Mouse (Mus musculus) left cerebral cortex, adult 2 months (tissue): ENCODE data around the gene Dock9. TPM values are rescaled to one million over a fixed set of nuclear protein-coding genes. Genes with fewer than 3 reads are reported as not detected.
A peak's percentile ranks its signal among the peaks of the same experiment; 100 is the strongest.
"Not testable (repeated sequence)": the region's sequence is repeated elsewhere in the genome, so short reads cannot be mapped to it uniquely, and the experiment has no call there.

Source experiments
- DNase-seq, 2 experiments: peaks; one replicate each; pipeline ENCODE4 v3.0.0; 2021 to 2022; ENCODE audit warnings: low spot score in 2 of 2, mixed read lengths in 1 of 2; ENCODE audit errors: extremely low spot score in 1 of 2
- H3K27ac ChIP-seq: fragments of 200-600 bp; 2 replicates; pipeline ENCODE4 v1.8.1; 2022
- H3K4me3 ChIP-seq: fragments of 200-600 bp; 2 replicates; pipeline ENCODE4 v1.8.1; 2022
- CTCF ChIP-seq: fragments of 200-600 bp; IDR thresholded peaks from 2 replicates; pipeline ENCODE4 v1.8.1; 2022; ENCODE audit warnings: antibody characterized with exemption, mild to moderate bottlenecking, moderate library complexity
- intact Hi-C: fragments of 180-260 bp; cut with DNase I; formaldehyde crosslinking; loops from one replicate; pipeline ENCODE4 v1.15.1; 2025
- total RNA-seq, 2 experiments: library from RNA; stranded (reverse); gene quantifications; 2 replicates each; pipeline ENCODE4 v1.2.3; 2021

The Dock9 gene
- total RNA-seq, 2 experiments from 2014 or later, result 87.1 to 91.6 TPM

DNA sequence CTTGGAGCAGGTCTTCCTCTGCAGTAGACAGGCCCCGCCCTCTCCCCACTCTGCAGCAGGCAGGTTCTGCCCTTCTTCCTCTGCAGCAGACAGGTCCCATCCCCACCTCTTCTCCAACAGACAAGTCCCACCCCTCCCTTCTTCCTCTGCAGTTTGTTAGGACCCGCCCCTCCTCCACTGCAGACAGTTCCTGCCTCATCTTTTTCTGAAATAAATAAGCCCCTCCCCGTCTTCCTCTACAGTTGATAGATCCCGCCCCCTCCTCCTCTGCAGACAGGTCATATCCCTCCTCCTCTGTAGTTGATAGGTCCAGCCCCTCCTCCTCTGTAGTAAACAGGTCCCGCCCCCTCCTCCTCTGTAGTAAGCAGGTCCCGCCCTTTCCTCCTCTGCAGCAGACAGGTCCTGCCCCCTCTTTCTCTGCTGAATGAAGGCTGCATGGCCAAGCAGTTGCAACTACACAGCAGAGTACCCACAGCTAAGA is 65.9 kb downstream of the Dock9 start:
- intact Hi-C loops, result no loop called here
- Histone ChIP-seq H3K4me3 (no peak overlapping the region), H3K27ac (no peak overlapping the region)
- DNase-seq, result no peak
- TF ChIP-seq CTCF, result no peak

DNA sequence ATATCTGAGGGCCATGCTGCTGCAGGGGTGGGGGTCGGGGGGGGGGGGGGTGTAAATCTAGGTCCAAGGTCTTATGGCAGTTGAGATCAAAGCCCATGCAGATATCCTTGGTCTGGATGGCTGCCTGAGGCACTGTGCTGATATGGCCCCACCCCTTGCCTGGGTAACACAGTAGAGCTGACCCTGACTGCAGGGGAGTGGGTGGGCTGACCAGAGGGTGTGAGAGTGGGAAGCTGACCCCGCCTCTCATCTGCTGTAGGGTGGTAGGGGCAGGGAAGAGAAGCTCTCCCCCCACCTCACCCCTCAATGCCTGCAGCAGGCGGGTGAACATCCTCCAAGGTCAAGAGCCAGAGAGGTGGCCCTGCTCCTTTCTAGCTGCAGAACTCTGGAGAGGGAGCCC is 66.7 kb downstream of the Dock9 start:
- Histone ChIP-seq H3K27ac (no peak overlapping the region), H3K4me3 (no peak overlapping the region)
- intact Hi-C loops, result no loop called here
- no peak for DNase-seq
- TF ChIP-seq CTCF, result no peak

DNA sequence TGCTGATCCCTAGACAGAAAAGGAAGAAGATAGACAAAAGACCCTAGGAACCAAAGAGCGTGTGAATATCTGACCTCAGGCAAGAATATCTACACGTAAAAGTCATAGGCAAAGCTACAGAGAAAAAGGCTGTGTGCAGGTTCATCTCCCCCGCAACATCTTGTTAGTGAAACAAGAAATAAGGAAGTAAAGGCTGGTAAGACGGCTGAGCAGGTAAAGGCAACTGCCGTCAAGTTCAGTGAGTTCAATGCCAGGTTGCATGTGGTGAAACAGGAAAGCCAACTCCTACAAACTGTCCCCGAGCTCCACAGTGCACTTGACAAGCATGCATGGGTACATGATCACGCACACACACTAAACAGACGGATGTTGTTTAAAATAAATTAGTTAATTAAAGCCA is 69.6 kb downstream of the Dock9 start:
- H3K27ac ChIP-seq, result no peak overlapping the region

DNA sequence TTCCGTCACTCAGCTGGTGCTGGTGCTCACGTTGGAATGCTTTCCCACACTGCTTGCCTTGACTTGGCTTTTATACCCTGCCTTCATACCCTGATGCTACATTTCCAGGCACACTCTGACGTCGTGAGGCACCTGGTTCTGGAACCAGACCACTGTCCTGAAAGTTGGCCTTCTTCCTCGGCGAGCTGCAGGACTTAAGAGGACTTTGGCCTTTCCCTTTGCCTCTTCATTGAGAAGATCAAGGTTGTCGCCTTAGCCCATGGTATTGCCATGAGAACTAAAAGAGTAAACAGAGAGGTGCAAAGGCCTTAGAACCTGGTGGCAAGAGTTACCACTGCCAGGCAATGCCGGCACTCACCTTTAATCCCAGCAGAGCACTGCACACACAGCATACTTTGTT is 73.1 kb downstream of the Dock9 start:
- TF ChIP-seq CTCF, result no peak

More for the DNA sequence above, 69.6 kb downstream of the Dock9 start:
- DNase-seq, result no peak
- no peak for TF ChIP-seq CTCF
- intact Hi-C loops, result no loop called here
- no peak overlapping the region for H3K4me3 ChIP-seq

DNA sequence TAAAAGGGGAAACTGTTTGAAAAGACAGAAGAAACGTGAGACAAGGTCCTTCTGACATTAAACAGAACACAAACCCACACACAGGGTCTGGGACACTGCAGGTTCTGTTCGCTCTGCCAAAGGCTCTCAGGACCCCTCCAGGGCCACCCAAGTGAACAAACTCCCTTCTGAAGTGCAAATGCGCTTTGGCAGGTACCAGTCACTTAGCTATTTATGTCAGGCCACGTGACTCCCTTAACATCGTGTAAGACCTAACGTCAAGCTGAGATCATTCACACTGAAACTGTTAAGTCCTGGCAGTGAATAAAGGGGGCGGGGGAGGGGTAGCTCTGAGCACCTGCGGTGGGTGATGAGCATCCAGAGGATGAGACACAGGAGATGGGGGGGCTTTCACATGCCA is 74.9 kb downstream of the Dock9 start:
- H3K4me3 ChIP-seq, result no peak overlapping the region
- TF ChIP-seq CTCF, result no peak
- H3K27ac ChIP-seq, result peak overlapping the region; percentile 67; the same call in 1 of the 2 replicates
- no peak for DNase-seq
- intact Hi-C loops, result no loop called here

More for the DNA sequence above, 73.1 kb downstream of the Dock9 start:
- Histone ChIP-seq H3K27ac (no peak overlapping the region), H3K4me3 (no peak overlapping the region)
- no peak for DNase-seq
- intact Hi-C loops, result no loop called here

DNA sequence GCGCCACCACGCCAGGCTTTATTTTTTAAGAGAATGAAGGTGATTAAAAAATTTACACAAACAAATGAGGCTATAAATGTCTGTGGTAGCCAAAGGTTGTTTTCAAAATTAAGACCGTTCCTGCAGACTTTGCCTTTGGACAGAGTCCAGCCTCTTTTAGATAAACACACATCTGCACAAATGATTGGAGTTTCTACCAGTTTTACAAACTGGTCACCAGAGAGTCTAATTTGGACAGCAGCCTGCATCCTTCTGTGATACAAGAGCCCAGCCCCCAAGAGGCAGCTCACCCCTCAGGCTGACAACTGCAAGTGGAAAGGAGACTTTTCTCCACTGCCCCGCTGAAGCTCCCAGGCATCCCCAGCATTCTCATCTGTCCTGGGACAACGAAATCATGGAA is 76.2 kb downstream of the Dock9 start:
- Histone ChIP-seq H3K27ac (no peak overlapping the region), H3K4me3 (no peak overlapping the region)
- no peak for DNase-seq
- intact Hi-C loops, result no loop called here
- no peak for TF ChIP-seq CTCF

DNA sequence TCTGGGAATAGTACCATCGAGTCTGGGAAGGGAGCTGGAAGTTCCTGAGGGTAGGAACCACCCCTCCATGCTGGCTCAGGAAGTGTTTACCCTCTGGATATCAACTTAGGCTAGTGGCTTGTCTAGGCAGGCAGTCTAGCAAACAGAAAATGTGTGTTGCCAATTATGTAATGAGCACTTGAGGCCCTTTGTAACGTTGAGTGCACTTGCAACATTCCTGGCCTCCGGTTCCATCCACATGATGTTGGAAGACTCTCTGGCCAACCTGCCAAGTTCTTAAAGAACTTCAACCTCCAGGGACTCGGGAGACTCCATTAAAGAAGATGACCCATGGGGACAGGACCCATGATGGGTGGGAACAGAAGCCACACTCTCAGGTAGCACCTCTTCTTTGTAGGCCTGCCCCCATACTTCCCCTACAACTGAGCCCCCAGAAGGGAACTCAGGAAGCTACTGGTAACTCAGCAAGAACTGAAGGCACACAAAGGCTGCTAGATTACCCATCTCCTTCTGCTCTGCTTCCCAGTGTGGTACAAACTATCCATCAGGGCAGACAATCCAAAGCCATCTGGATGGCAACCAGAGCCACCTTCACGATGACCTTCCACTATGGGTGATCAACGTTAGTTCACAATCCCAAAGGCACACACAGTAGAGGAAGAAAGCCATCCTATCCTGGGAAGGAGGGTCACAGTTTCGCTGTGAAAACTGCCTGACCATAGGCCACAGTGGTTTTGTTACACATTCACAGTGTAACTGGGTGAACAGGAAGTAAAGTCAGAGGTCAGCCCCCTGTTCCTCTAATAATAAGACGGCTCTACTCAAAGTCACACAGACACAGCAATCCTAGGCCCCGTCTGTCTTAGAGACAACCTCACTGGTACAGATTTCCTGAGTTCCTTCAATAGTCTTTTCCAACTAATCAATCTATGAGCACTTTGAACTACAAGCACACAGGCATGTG is 77.7 kb downstream of the Dock9 start:
- TF ChIP-seq CTCF, result no peak
- intact Hi-C loops, result no loop called here
- no peak overlapping the region for H3K27ac ChIP-seq
- no peak overlapping the region for H3K4me3 ChIP-seq
- no peak for DNase-seq

DNA sequence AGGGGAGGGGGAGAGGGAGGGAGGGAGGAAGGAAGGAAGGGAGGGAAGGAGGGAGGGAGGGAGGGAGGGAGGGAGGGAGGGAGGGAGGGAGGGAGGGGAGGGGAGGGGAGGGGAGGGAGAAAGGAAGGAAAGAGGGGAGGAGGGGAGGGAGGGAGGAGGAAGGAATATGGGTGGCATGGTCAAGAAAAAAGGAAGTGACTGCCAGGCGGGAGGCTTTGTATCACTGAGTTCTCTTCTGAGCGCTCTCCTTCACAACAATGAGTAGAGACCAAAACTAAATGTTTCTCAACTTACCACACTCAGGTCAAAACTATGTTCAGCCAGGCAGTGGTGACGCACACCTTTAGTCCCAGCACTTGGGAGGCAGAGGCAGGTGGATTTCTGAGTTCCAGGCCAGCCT is 82.8 kb downstream of the Dock9 start:
- H3K27ac ChIP-seq, H3K4me3 ChIP-seq, DNase-seq, intact Hi-C loops: not testable (repeated sequence)

DNA sequence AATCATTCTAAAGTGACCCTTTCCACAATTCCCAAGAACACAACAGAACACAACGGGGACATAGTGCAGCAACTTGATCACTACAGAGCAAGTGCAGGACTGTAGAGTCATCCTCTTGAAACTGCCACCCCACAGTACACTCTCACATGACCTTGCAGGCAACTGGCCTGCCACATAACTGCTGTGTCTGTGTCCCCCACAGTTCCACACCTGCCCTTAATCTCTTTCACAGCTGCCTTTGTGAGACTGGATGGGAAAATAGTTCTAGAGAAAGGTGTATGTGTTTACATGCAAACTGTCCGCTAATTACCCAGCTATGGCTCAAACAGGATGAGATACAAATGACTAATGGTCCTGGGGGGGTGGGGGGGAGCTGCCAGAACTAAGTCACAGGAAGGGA is 83.4 kb downstream of the Dock9 start:
- TF ChIP-seq CTCF, result no peak
- intact Hi-C loops, result no loop called here
- no peak overlapping the region for H3K4me3 ChIP-seq
- no peak for DNase-seq
- H3K27ac ChIP-seq, result no peak overlapping the region

DNA sequence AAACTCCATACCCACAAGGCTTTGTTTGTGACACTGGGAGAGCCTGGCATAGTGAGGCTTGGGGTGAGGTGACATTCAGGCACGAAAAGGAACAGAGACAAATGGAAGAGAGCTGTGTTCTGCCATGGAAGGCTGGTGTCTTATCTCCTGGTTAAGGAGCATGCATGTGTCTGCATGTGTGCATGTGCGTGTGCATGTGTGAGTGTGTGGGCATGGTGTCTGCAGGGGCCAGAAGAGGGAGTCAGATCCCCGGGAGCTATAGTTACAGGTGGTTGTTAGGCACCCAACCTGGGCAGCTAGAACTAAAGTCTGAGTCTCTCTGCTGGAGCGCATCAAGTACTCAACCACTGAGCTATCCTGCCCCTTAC is 83.8 kb downstream of the Dock9 start:
- Histone ChIP-seq H3K4me3 (no peak overlapping the region), H3K27ac (no peak overlapping the region)
- TF ChIP-seq CTCF, result no peak
- DNase-seq, result no peak
- intact Hi-C loops, result no loop called here

DNA sequence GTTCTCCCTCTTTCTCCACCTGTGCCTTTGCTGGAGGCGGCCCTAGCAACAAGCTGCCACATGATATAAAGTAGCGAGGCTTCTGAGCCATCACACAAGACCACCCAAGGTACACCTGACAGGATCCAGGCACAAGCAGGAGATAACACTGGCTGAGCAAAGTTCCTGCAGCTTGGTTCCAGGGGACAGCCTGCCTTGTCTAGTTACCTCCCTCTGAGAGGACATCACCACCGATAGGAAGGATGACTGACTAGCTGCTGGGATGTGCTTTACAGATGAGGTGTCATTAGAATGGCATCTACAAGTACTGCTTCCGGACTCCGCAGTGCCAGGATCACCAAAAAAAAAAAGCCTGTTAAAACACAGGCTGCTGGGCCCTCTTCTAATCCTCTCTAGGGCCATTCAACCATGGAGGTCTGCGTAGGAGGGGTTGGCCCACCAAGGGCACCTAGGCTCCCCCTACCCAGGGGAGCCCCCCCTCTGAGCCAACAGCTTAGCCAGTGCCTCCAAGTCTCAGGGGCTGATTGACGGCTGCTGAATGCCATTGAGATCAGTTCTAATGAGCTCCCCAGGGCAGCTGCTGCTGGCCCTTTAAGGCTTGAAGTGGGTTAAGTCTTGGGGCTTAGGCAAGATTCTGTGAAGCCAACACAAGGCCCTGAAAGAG is 84.3 kb downstream of the Dock9 start:
- intact Hi-C loops, result no loop called here
- H3K27ac ChIP-seq, result no peak overlapping the region

DNA sequence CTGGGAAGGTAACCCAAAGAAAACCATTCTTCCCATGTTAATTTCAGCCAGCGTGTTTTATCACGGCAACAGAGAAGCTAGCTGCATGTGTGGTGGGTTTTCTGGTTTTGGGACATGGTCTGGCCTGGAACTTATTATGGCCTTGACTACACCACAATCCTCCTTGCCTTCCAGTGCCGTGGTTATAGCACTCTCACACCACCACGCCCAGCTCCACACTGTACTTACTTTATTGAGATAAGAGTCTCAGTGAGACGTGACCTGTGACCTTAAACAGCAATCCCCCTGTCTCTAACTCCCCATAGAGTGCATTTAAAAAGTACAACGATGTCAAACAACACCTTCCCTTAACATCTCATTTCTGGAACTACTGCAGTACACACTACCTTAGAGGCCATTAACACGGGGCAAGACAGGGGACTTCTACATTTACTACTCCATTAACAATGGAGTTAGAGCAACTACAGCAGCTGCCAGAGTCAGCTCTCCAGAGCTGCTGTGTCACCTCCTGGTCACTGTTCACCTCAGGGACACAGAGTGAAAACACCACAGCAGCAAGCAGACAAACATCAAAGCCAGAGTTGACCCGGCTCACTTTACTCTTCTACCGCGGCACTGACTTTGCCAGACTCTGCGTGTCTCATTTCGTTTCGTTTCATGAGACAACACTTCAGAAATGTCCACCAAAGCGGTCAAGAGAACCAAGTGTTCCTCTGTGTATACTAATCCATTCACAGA is 86.4 kb downstream of the Dock9 start:
- no peak for DNase-seq
- no peak for TF ChIP-seq CTCF
- H3K4me3 ChIP-seq, result no peak overlapping the region
- H3K27ac ChIP-seq, result no peak overlapping the region
- intact Hi-C loops, result no loop called here

More for the DNA sequence above, 84.3 kb downstream of the Dock9 start:
- H3K4me3 ChIP-seq, result no peak overlapping the region
- no peak for TF ChIP-seq CTCF
- DNase-seq, result no peak
